Mouse (Mus musculus) heart, adult 18-20 months (tissue): ENCODE data around the gene Osbpl10. TPM values are rescaled to one million over a fixed set of nuclear protein-coding genes. Genes with fewer than 3 reads are reported as not detected.
"Not testable (repeated sequence)": the region's sequence is repeated elsewhere in the genome, so short reads cannot be mapped to it uniquely, and the experiment has no call there.

Experiments
- DNase-seq, 2 experiments: peaks; one replicate each; pipeline ENCODE4 v3.0.0; 2021 to 2022; ENCODE audit warnings: mixed read lengths in 1 of 2
- long read RNA-seq, 2 experiments: library from polyadenylated mRNA; stranded (forward); transcript quantifications; one replicate each; pipeline ENCODE4 v2.0.0; 2021
- total RNA-seq, 2 experiments: library from RNA; stranded (reverse); gene quantifications; 2 replicates each; pipeline ENCODE4 v1.2.3; 2021

Gene Osbpl10
- 1 to 10 TPM; 2.7 to 3.4 TPM for total RNA-seq
- long read RNA-seq, experiment 1, partial matches to known transcripts: 1 of 2 reads
- long read RNA-seq, experiment 1, other reads (novel, unspliced or antisense): 0 of 2 reads
- long read RNA-seq, experiment 2, partial matches to known transcripts: 3 of 3 reads
- long read RNA-seq, experiment 2, other reads (novel, unspliced or antisense): 0 of 3 reads

- peak; percentile 86 to 93 for DNase-seq
These were observed at the start of gene Osbpl10 for GRCm38 (mm10) chr9:114978281-114979111. Osbpl10 (plus strand) TSS chr9:114978569.

GRCm38 (mm10) chr9:114930464-114931090 lies 47.8 kb upstream of the Osbpl10 start:
- peak; percentile 91 for DNase-seq

- peak; percentile 13 to 38 for DNase-seq
These were observed 45.8 kb upstream of the Osbpl10 start for GRCm38 (mm10) chr9:114932607-114933006.

- DNase-seq: no peak
These were observed 45.2 kb upstream of the Osbpl10 start for GRCm38 (mm10) chr9:114933037-114933722.

- peak; percentile 97 to 99 for DNase-seq
These were observed 44.6 kb upstream of the Osbpl10 start, which contains the start of gene Gpd1l for GRCm38 (mm10) chr9:114933723-114934171. Gpd1l (minus strand) TSS chr9:114933987.

- no peak for DNase-seq
These were observed 44.1 kb upstream of the Osbpl10 start for GRCm38 (mm10) chr9:114934231-114934630.

- DNase-seq: no peak
These were observed 43.0 kb upstream of the Osbpl10 start for GRCm38 (mm10) chr9:114935321-114935720.

GRCm38 (mm10) chr9:114936687-114937086 lies 41.7 kb upstream of the Osbpl10 start:
- DNase-seq: no peak

- no peak for DNase-seq
These were observed 33.7 kb upstream of the Osbpl10 start for GRCm38 (mm10) chr9:114944642-114945041.

GRCm38 (mm10) chr9:114945576-114945975 lies 32.8 kb upstream of the Osbpl10 start:
- no peak for DNase-seq

- peak; percentile 38 to 64 for DNase-seq
These were observed 30.0 kb upstream of the Osbpl10 start for GRCm38 (mm10) chr9:114948395-114948794.

GRCm38 (mm10) chr9:114952866-114953265 lies 25.5 kb upstream of the Osbpl10 start:
- DNase-seq: peak in 1 of 2 experiments; percentile 34

GRCm38 (mm10) chr9:114955340-114955739 lies 23.0 kb upstream of the Osbpl10 start:
- DNase-seq: no peak

- DNase-seq: peak; percentile 39 to 70
These were observed 21.4 kb upstream of the Osbpl10 start for GRCm38 (mm10) chr9:114956945-114957344.

GRCm38 (mm10) chr9:114960043-114960789 lies 18.2 kb upstream of the Osbpl10 start:
- DNase-seq: peak; percentile 39 to 51

- DNase-seq: no peak
These were observed 17.5 kb upstream of the Osbpl10 start for GRCm38 (mm10) chr9:114960844-114961243.

- no peak for DNase-seq
These were observed 14.3 kb upstream of the Osbpl10 start for GRCm38 (mm10) chr9:114964093-114964492.

GRCm38 (mm10) chr9:114966286-114966685 lies 12.1 kb upstream of the Osbpl10 start:
- not testable (repeated sequence) for DNase-seq

GRCm38 (mm10) chr9:114977461-114978280 lies 698 bp upstream of the Osbpl10 start:
- DNase-seq: peak in 1 of 2 experiments; percentile 14

- no peak for DNase-seq
These were observed 1.6 kb downstream of the Osbpl10 start for GRCm38 (mm10) chr9:114979969-114980368.
